Mouse (Mus musculus): ENCODE results near the gene Cbfa2t3.

GRCm38 (mm10) chr8:122654768-122655167, 44.1 kb downstream of the Cbfa2t3 start:
- TF ChIP-seq USF1 (IDR thresholded peaks at IDR 0.05; ENCODE audit: low read depth, low read length), result no peak
- TF ChIP-seq POLR2A (IDR thresholded peaks at IDR 0.05; ENCODE audit: control insufficient read depth in 1 of 2, insufficient read depth in 1 of 2, low read depth in 1 of 2, low read length in 2 of 2, poor library complexity in 1 of 2), result no peak; a peak in 1 of 4 replicates
- no peak for TF ChIP-seq MAFK (IDR thresholded peaks at IDR 0.05; ENCODE audit: borderline replicate concordance, low read depth, low read length)
- no peak for TF ChIP-seq RCOR1 (IDR thresholded peaks at IDR 0.05; ENCODE audit: low read depth, low read length)
- no peak for TF ChIP-seq CTCF (IDR thresholded peaks at IDR 0.05 in 2 of 3, conservative IDR thresholded peaks at IDR 0.05 in 1 of 3; ENCODE audit: control insufficient read depth in 1 of 3, insufficient read depth in 1 of 3, low read depth in 2 of 3, low read length in 3 of 3, poor library complexity in 1 of 3, severe bottlenecking in 1 of 3)

All from MEL (cell line).